Mouse (Mus musculus): ENCODE measurements at regions not wholly inside any gene's neighbourhood (a gene's known extent, or its start where the extent isn't known, plus 50 kb on each side); places are given as distances from the start of the nearest gene placed in this dataset.

GRCm38 (mm10) chr5:97697581-97698134 lies 240.8 kb upstream of the Gk2 start:
- TF ChIP-seq CTCF (IDR thresholded peaks at IDR 0.05; ENCODE audit: low read depth, low read length): no peak
- no peak for TF ChIP-seq EP300 (IDR thresholded peaks at IDR 0.05; ENCODE audit: insufficient read depth, low read depth, low read length)

Data from ES-Bruce4 (cell line).